Mouse (Mus musculus): ENCODE data around the gene Dlk2. TPM values are rescaled to one million over a fixed set of nuclear protein-coding genes. Genes with fewer than 3 reads are reported as not detected.

Dlk2 gene
- total and polyA plus RNA-seq, 3 experiments: 0.23 to 0.74 (median 0.39) TPM

- TF ChIP-seq CTCF (IDR thresholded peaks at IDR 0.05) (no peak), POLR2A (IDR thresholded peaks at IDR 0.05; ENCODE audit: insufficient read depth, low read depth, low read length) (no peak), EP300 (IDR thresholded peaks at IDR 0.05; ENCODE audit: insufficient read depth, low read depth, low read length) (no peak)
- no peak for DNase-seq
- H3K27ac ChIP-seq: no peak overlapping the region
- 87% methylated on average over 10 of the region's 10 CpGs for WGBS
- H3K27me3 ChIP-seq (ENCODE audit: control insufficient read depth, insufficient read depth, low read length): no peaks in the 10 kb centered on the region
- no peaks in the 10 kb centered on the region for H3K4me1 ChIP-seq (ENCODE audit: control insufficient read depth, insufficient read depth, low read length)
- no peaks in the 10 kb centered on the region for H3K79me2 ChIP-seq (replicated peaks; ENCODE audit: control insufficient read depth, insufficient read depth, low read length)
- intact Hi-C loops (cut with DNase I): no loop called here
- H3K4me3 ChIP-seq: no peak overlapping the region
- H3K9ac ChIP-seq (ENCODE audit: low read depth, low read length): no peak overlapping the region
- H3K36me3 ChIP-seq (ENCODE audit: control insufficient read depth, insufficient read depth, low read length): no peaks in the 10 kb centered on the region
Observed at GRCm38 (mm10) chr17:46310515-46310914, 13.3 kb downstream of the Dlk2 start.

- intact Hi-C loops (cut with DNase I): no loop called here
- Histone ChIP-seq H3K36me3 (ENCODE audit: control insufficient read depth, insufficient read depth, low read length) (no peaks in the 10 kb centered on the region), H3K27ac (no peak overlapping the region), H3K4me1 (ENCODE audit: control insufficient read depth, insufficient read depth, low read length) (no peaks in the 10 kb centered on the region), H3K79me2 (replicated peaks; ENCODE audit: control insufficient read depth, insufficient read depth, low read length) (no peaks in the 10 kb centered on the region), H3K4me3 (no peak overlapping the region), H3K27me3 (ENCODE audit: control insufficient read depth, insufficient read depth, low read length) (no peaks in the 10 kb centered on the region), H3K9ac (ENCODE audit: low read depth, low read length) (no peak overlapping the region)
- 85% methylated on average over 9 of the region's 9 CpGs for WGBS
- no peak for DNase-seq
- no peak for TF ChIP-seq POLR2A (IDR thresholded peaks at IDR 0.05; ENCODE audit: insufficient read depth, low read depth, low read length)
- TF ChIP-seq EP300 (IDR thresholded peaks at IDR 0.05; ENCODE audit: insufficient read depth, low read depth, low read length): no peak
- no peak for TF ChIP-seq CTCF (IDR thresholded peaks at IDR 0.05)
Observed at GRCm38 (mm10) chr17:46313135-46313715, 16.0 kb downstream of the Dlk2 start.

- no peaks in the 10 kb centered on the region for H3K36me3 ChIP-seq (ENCODE audit: control insufficient read depth, insufficient read depth, low read length)
- TF ChIP-seq POLR2A (IDR thresholded peaks at IDR 0.05; ENCODE audit: insufficient read depth, low read depth, low read length): no peak
- TF ChIP-seq EP300 (IDR thresholded peaks at IDR 0.05; ENCODE audit: insufficient read depth, low read depth, low read length): no peak
- no peak for TF ChIP-seq CTCF (IDR thresholded peaks at IDR 0.05)
- intact Hi-C loops (cut with DNase I): no loop called here
- H3K79me2 ChIP-seq (replicated peaks; ENCODE audit: control insufficient read depth, insufficient read depth, low read length): no peaks in the 10 kb centered on the region
- H3K4me3 ChIP-seq: no peak overlapping the region
- 86% methylated on average over 10 of the region's 10 CpGs for WGBS
- no peaks in the 10 kb centered on the region for H3K27me3 ChIP-seq (ENCODE audit: control insufficient read depth, insufficient read depth, low read length)
- no peak overlapping the region for H3K27ac ChIP-seq
- no peaks in the 10 kb centered on the region for H3K4me1 ChIP-seq (ENCODE audit: control insufficient read depth, insufficient read depth, low read length)
- no peak for DNase-seq
- H3K9ac ChIP-seq (ENCODE audit: low read depth, low read length): no peak overlapping the region
Observed at GRCm38 (mm10) chr17:46315813-46316212, 18.6 kb downstream of the Dlk2 start.

GRCm38 (mm10) chr17:46320492-46320891 lies 23.3 kb downstream of the Dlk2 start:
- 61% methylated on average over 6 of the region's 6 CpGs for WGBS
- intact Hi-C loops (cut with DNase I): loop anchor here (10.0 kb wide), 1 partner anchor 384 kb away; the partner anchor contains the start of gene Ppp2r5d

GRCm38 (mm10) chr17:46322046-46322823 lies 25.0 kb downstream of the Dlk2 start:
- Histone ChIP-seq H3K9ac (ENCODE audit: low read depth, low read length) (no peak overlapping the region), H3K36me3 (ENCODE audit: control insufficient read depth, insufficient read depth, low read length) (no peaks in the 10 kb centered on the region), H3K4me3 (no peak overlapping the region), H3K79me2 (replicated peaks; ENCODE audit: control insufficient read depth, insufficient read depth, low read length) (no peaks in the 10 kb centered on the region), H3K27me3 (ENCODE audit: control insufficient read depth, insufficient read depth, low read length) (no peaks in the 10 kb centered on the region), H3K27ac (no peak overlapping the region), H3K4me1 (ENCODE audit: control insufficient read depth, insufficient read depth, low read length) (no peaks in the 10 kb centered on the region)
- intact Hi-C loops (cut with DNase I): loop anchor here (10.0 kb wide), 1 partner anchor 383 kb away; the partner anchor contains the start of gene Ppp2r5d
- peak in 1 of 2 experiments; percentile 14 for DNase-seq
- WGBS: 83% methylated on average over 14 of the region's 14 CpGs
- TF ChIP-seq CTCF (IDR thresholded peaks at IDR 0.05) (no peak), POLR2A (IDR thresholded peaks at IDR 0.05; ENCODE audit: insufficient read depth, low read depth, low read length) (no peak), EP300 (IDR thresholded peaks at IDR 0.05; ENCODE audit: insufficient read depth, low read depth, low read length) (no peak)

More at GRCm38 (mm10) chr17:46320492-46320891, 23.3 kb downstream of the Dlk2 start:
- no peaks in the 10 kb centered on the region for H3K79me2 ChIP-seq (replicated peaks; ENCODE audit: control insufficient read depth, insufficient read depth, low read length)
- no peaks in the 10 kb centered on the region for H3K36me3 ChIP-seq (ENCODE audit: control insufficient read depth, insufficient read depth, low read length)
- DNase-seq: peak in 1 of 2 experiments; percentile 10
- no peak for TF ChIP-seq CTCF (IDR thresholded peaks at IDR 0.05)
- TF ChIP-seq EP300 (IDR thresholded peaks at IDR 0.05; ENCODE audit: insufficient read depth, low read depth, low read length): no peak
- no peak for TF ChIP-seq POLR2A (IDR thresholded peaks at IDR 0.05; ENCODE audit: insufficient read depth, low read depth, low read length)
- H3K4me1 ChIP-seq (ENCODE audit: control insufficient read depth, insufficient read depth, low read length): no peaks in the 10 kb centered on the region
- no peak overlapping the region for H3K4me3 ChIP-seq
- no peak overlapping the region for H3K27ac ChIP-seq
- no peak overlapping the region for H3K9ac ChIP-seq (ENCODE audit: low read depth, low read length)
- H3K27me3 ChIP-seq (ENCODE audit: control insufficient read depth, insufficient read depth, low read length): no peaks in the 10 kb centered on the region

All from heart, adult 2 months (tissue).